Mouse (Mus musculus) lung, adult 2 months (tissue): ENCODE data around the gene Prdm16.

Experiments
- CTCF ChIP-seq: fragments of 200-500 bp; IDR thresholded peaks from 2 replicates; pipeline ENCODE4 v1.5.1; 2011; ENCODE audit warnings: mild to moderate bottlenecking, low read length, control low read depth; ENCODE audit not compliant: insufficient read depth
- POLR2A ChIP-seq: fragments of 200-500 bp; IDR thresholded peaks from 2 replicates; pipeline ENCODE4 v1.6.1; 2011; ENCODE audit warnings: low read depth, mild to moderate bottlenecking, control low read depth, low read length, borderline replicate concordance; ENCODE audit errors: extremely low read depth

GRCm38 (mm10) chr4:154400256-154401171, 236.2 kb downstream of the Prdm16 start:
- TF ChIP-seq CTCF (no peak), POLR2A (no peak)
